Mouse (Mus musculus): ENCODE data around the gene Krtap13-1. TPM values are rescaled to one million over a fixed set of nuclear protein-coding genes. Genes with fewer than 3 reads are reported as not detected.
"Not testable (repeated sequence)": the region's sequence is repeated elsewhere in the genome, so short reads cannot be mapped to it uniquely, and the experiment has no call there.

Gene Krtap13-1
- total RNA-seq (2021): not detected
- long read RNA-seq: 0 reads

DNA sequence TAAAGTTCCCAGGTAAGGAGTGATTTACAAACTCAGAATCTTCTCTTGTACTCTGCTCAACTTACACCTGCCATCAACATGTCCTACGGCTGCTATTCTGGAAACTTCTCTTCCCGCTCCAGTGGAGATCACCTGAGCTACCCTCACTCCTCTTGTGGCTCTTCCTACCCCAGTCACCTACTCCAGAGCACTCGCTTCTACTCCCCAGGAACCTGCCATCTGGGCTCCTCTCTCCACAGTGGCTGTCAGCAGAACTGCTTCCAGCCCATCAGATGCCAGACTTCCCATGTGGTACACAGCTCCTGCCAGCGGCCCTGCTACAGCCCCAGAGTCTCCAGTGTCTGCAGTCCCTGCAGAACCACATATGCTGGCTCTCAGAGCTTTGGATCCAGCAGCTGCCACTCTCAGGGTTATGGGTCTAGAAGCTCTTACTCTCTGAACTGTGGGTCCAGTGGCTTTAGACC lies at the start of gene Krtap13-1:
Gene Krtap13-1 (plus strand): TSS at position 51 of the 464 bp plus-strand sequence.
- peak; percentile 6 to 10 for DNase-seq (ENCODE audit: low spot score in 2 of 2)

DNA sequence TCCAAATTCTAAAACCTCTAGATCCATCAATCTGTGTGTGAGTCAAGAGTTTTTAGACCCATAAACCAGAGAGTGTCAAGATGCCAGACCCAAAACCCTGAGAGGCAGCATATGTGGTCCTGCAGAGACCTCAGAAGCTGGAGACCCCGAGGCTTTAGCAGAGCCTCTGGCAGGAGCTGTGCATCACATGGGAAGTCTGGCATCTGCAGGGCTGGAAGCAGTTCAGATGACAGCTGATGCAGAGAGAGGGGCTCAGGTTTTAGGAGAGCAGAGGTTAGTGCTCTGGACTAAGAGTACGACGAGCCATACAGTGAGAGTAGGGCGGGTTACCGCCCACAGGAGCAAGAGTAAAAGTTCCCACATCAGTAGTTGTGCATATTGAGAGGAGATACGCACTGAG lies 49.6 kb upstream of the Krtap13-1 start:
- no peak for DNase-seq (ENCODE audit: low spot score in 2 of 2)

GRCm38 (mm10) chr16:88681282-88681681 lies 47.4 kb upstream of the Krtap13-1 start:
- DNase-seq (ENCODE audit: low spot score in 2 of 2): peak in 1 of 2 experiments; percentile 3

DNA sequence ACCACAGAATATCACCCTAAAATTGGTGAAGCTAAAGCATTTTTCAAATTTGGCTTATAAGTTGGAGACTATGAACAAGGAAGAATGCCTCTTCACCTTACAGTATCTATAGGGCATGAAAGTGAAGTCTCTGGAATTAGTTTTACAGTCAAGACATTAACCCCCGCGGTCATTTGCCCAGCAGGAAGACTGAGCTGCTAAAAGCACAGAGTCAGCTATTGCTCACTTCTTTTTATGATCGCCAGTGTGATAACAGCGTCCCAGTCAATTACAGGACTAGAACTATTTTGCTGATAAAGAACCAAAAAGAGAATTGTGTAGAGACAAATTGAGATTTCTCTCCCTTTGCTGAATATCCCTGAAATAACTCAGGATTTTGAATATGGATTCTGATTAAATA lies 32.4 kb upstream of the Krtap13-1 start:
- no peak for DNase-seq (ENCODE audit: low spot score in 2 of 2)

GRCm38 (mm10) chr16:88701072-88701864 lies 27.4 kb upstream of the Krtap13-1 start:
- no peak for DNase-seq (ENCODE audit: low spot score in 2 of 2)

- DNase-seq (ENCODE audit: low spot score in 2 of 2): no peak
Measured at GRCm38 (mm10) chr16:88707496-88708012, 21.1 kb upstream of the Krtap13-1 start, which contains the start of gene 2310061N02Rik. Gene 2310061N02Rik, minus strand, starts transcription at chr16:88707962.

DNA sequence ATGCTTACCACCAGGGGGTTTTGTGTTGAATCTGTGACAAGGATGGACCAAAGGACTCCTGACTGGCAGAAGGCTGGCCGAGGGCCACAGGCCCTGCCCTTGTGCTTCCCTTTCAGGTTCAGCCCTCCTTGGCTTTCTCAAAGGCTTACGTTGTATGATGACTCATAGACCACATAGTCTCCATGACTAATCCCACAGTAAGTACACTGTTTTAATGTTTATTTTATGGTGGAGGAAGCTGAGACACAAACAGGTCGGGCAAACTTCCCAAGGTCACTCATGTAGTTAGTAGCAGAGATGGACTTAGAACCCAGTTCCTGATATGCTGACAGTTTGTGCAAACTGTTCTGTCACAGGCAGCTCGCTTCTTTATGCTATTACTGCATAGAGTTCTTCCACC lies 17.9 kb upstream of the Krtap13-1 start:
- DNase-seq (ENCODE audit: low spot score in 2 of 2): no peak

- no peak for DNase-seq (ENCODE audit: low spot score in 2 of 2)
Measured at GRCm38 (mm10) chr16:88711245-88711644, 17.4 kb upstream of the Krtap13-1 start.

DNA sequence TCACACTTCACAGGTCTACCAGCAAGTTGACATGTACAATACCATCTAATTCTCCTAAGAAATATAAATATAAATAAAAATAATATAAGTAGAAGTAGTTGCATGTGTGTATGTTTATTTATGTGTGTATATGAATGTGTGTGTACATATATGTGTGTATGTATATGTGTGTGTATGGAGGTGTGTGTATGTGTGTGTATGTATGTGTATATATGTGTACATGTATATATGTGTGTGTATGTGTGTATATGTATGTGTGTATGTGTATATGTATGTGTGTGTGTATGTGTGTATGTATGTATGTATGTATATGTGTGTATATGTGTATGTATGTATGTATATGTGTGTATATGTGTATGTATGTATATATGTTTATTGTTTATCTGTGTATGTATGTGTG lies 12.1 kb upstream of the Krtap13-1 start:
- no peak for DNase-seq (ENCODE audit: low spot score in 2 of 2)

- DNase-seq (ENCODE audit: low spot score in 2 of 2): no peak
Measured at GRCm38 (mm10) chr16:88720031-88720430, 8.6 kb upstream of the Krtap13-1 start.

DNA sequence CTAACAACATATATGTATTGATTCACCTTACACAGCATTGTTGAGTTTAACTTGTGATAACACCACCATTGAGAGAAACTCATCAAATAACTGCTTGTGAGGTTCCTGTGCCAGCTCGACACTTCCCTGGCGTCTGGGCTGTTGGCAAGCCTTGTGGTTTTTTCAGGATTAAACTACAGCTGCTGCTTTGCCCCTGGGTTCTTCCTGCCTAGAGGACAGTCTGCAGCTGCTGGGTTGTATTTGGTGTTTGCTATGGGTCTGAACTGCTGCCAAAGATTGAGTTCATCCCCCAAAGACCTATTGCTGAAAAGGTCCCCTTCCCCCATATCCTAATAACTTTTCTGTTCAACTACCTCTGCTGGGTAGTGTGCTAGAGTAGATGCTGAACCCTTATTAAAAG lies 6.7 kb downstream of the Krtap13-1 start:
- no peak for DNase-seq (ENCODE audit: low spot score in 2 of 2)

- DNase-seq (ENCODE audit: low spot score in 2 of 2): no peak
Measured at GRCm38 (mm10) chr16:88744750-88745340, 16.2 kb downstream of the Krtap13-1 start.

GRCm38 (mm10) chr16:88747943-88748342 lies 19.3 kb downstream of the Krtap13-1 start:
- DNase-seq (ENCODE audit: low spot score in 2 of 2): peak in 1 of 2 experiments; percentile 20

DNA sequence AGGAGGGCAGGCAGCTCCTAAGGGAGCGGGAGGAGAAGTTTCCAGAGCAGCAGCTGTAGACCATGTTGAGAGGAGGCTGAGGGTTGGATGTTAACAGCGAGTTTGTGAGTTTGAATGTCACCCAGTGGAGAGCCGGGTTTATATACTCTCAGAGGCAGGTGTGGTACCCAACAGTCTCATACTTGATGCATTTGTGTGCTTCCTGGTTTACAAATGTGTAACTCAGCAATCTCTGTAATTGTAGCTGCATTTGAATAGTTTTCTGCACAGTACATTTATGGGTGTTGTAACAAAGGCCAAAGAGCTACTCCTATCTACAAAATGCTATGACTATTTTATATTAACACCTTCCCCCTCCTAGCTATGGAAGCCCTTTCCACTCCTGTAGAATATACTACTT lies 22.9 kb downstream of the Krtap13-1 start, which contains the start of gene Krtap13:
Gene Krtap13 (minus strand): TSS at position 101 of the 400 bp plus-strand sequence.
- DNase-seq (ENCODE audit: low spot score in 2 of 2): not testable (repeated sequence)

DNA sequence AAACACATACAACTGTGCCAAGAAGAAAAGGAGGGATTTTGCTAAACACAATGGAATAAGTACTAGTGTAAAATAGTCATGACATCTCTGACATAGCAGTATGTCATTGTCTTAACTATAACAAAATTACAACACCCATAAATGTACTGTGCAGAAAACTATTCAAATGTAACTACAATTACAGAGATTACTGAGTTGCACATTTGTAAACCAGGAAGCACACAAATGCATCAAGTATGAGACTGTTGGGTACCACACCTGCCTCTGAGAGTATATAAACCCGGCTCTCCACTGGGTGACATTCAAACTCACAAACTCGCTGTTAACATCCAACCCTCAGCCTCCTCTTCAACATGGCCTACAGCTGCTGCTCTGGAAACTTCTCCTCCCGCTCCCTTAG lies 29.9 kb downstream of the Krtap13-1 start, which contains the start of gene 2310034C09Rik:
Gene 2310034C09Rik (plus strand): TSS at position 301 of the 400 bp plus-strand sequence.
- DNase-seq (ENCODE audit: low spot score in 2 of 2): not testable (repeated sequence)

DNA sequence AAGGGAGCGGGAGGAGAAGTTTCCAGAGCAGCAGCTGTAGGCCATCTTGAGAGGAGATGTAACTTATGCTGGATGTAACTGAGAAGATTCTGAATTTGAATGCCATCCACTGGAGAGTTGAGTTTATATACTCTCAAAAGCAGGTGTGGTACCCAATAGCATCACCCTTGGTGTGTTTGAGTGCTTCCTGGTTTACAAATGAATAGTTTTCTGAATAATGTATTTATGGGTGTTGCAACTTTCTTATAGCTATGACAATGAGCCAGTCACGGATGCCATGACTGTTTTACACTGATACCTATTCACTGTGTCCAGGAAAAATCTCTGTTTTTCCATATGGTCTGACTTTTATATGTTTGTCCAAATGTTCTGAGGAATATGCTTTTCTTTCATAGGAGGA lies 45.4 kb downstream of the Krtap13-1 start, which contains the start of gene 2310057N15Rik:
Gene 2310057N15Rik (minus strand): TSS at position 101 of the 400 bp plus-strand sequence.
- no peak for DNase-seq (ENCODE audit: low spot score in 2 of 2)

DNA sequence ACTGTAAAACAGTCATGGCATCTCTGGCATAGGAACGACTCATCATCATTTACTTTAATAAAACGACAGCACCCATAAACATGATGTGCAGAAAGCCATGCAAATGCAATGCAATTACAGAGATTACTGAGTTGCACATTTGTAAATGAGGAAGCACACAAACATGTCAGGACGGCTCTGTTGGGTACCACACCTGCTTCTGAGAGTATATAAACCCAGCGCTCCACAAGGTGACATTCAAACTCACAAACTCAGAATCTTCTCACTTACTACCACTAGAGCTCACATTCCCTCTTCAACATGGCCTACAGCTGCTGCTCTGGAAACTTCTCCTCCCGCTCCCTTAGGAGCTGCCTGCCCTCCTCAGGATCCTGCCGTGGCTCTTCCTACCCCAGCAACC lies 48.9 kb downstream of the Krtap13-1 start, which contains the start of gene Gm5965:
Gene Gm5965 (plus strand): TSS at position 301 of the 400 bp plus-strand sequence.
- no peak for DNase-seq (ENCODE audit: low spot score in 2 of 2)

Other genes with a start within 250 kb of the Krtap13-1 start
- not detected for gene Cldn17, start 221.9 kb upstream of the Krtap13-1 start, total RNA-seq (2021)
- gene Cldn8, start 165.7 kb upstream of the Krtap13-1 start, total RNA-seq (2021): not detected
- gene Krtap24-1, start 116.6 kb upstream of the Krtap13-1 start, total RNA-seq (2021): not detected
- gene 2310079G19Rik, start 101.2 kb upstream of the Krtap13-1 start, total RNA-seq (2021): not detected
- gene Krtap26-1, start 81.1 kb upstream of the Krtap13-1 start, total RNA-seq (2021): not detected
- not detected for gene Krtap27-1, start 57.2 kb upstream of the Krtap13-1 start, total RNA-seq (2021)
- gene 2310061N02Rik, start 20.9 kb upstream of the Krtap13-1 start, total RNA-seq (2021): not detected
- gene Krtap13, start 22.8 kb downstream of the Krtap13-1 start, total RNA-seq (2021): not detected
- gene 2310034C09Rik, start 30.0 kb downstream of the Krtap13-1 start, total RNA-seq (2021): not detected
- not detected for gene 2310057N15Rik, start 45.3 kb downstream of the Krtap13-1 start, total RNA-seq (2021)
- gene Gm5965, start 49.0 kb downstream of the Krtap13-1 start, total RNA-seq (2021): not detected
- not detected for gene Gm20741, start 83.4 kb downstream of the Krtap13-1 start, total RNA-seq (2021)
- not detected for gene Krtap15, start 91.4 kb downstream of the Krtap13-1 start, total RNA-seq (2021)
- not detected for gene Krtap14, start 97.3 kb downstream of the Krtap13-1 start, total RNA-seq (2021)
- gene Krtap19-1, start 140.5 kb downstream of the Krtap13-1 start, total RNA-seq (2021): not detected
- not detected for gene Krtap19-2, start 145.4 kb downstream of the Krtap13-1 start, total RNA-seq (2021)
- gene Krtap19-3, start 149.2 kb downstream of the Krtap13-1 start, total RNA-seq (2021): not detected
- not detected for gene Krtap19-4, start 156.2 kb downstream of the Krtap13-1 start, total RNA-seq (2021)
- gene Krtap19-5, start 167.6 kb downstream of the Krtap13-1 start, total RNA-seq (2021): not detected
- not detected for gene Krtap19-9b, start 203.4 kb downstream of the Krtap13-1 start, total RNA-seq (2021)
- not detected for gene Krtap16-3, start 234.0 kb downstream of the Krtap13-1 start, total RNA-seq (2021)

Data from layer of hippocampus, adult 18-20 months (tissue).